14 mouse cellular contexts compared by ENCODE assay signal in genomic region chr1:34810293-34810692, GRCm38 (mm10).
"Had no signal": no experiment of that assay in that cellular context is flagged by ENCODE, and none has a peak within 500 bp of the region (broad histone marks: within the 10 kb centered on the region; RNA-seq: fewer than 3 reads in every experiment).

No protein-coding gene starts in this region.

- H3K9ac ChIP-seq: limb, embryonic 12.5 days; liver, embryonic 13.5 days; liver, postnatal 0 days; lung, embryonic 15.5 days; neural tube, embryonic 13.5 days; stomach, embryonic 15.5 days had no signal

- H3K4me2 ChIP-seq: limb, embryonic 12.5 days; liver, embryonic 13.5 days; lung, embryonic 15.5 days; neural tube, embryonic 13.5 days; stomach, embryonic 15.5 days had no signal

- H3K9me3 ChIP-seq: limb, embryonic 12.5 days; liver, embryonic 13.5 days; lung, embryonic 15.5 days; neural tube, embryonic 13.5 days; stomach, embryonic 15.5 days had no signal

- DNase-seq: kidney, adult 8-10 months; kidney, postnatal 25 days; layer of hippocampus, adult 9-11 months; liver; liver, embryonic 13.5 days; liver, postnatal 0 days; lung, postnatal 36 days; right cerebral cortex, postnatal 14 days; thymus, adult 2 months; thymus, postnatal 25 days had no signal

- H3K27ac ChIP-seq: limb, embryonic 12.5 days; liver, embryonic 13.5 days; lung, embryonic 15.5 days; stomach, embryonic 15.5 days had no signal

- H3K4me3 ChIP-seq: limb, embryonic 12.5 days; liver, embryonic 13.5 days; lung, embryonic 15.5 days; neural tube, embryonic 13.5 days; stomach, embryonic 15.5 days had no signal

- H3K4me1 ChIP-seq: limb, embryonic 12.5 days had no signal

- H3K27me3 ChIP-seq: liver, embryonic 13.5 days; lung, embryonic 15.5 days; neural tube, embryonic 13.5 days; stomach, embryonic 15.5 days had no signal

- ATAC-seq: liver, postnatal 0 days had no signal
